Mouse (Mus musculus): ENCODE measurements around the gene Pnck.

GRCm38 (mm10) chrX:73626981-73627380, 32.9 kb downstream of the Pnck start:
- TF ChIP-seq HCFC1 (IDR thresholded peaks at IDR 0.05; ENCODE audit: borderline replicate concordance, insufficient read depth, low read length): no peak
- no peak for TF ChIP-seq MAFK (IDR thresholded peaks at IDR 0.05; ENCODE audit: insufficient read depth, low read depth, low read length)

Data from ES-E14 (cell line).